Mouse (Mus musculus): ENCODE data around the gene Fmc1.

DNA sequence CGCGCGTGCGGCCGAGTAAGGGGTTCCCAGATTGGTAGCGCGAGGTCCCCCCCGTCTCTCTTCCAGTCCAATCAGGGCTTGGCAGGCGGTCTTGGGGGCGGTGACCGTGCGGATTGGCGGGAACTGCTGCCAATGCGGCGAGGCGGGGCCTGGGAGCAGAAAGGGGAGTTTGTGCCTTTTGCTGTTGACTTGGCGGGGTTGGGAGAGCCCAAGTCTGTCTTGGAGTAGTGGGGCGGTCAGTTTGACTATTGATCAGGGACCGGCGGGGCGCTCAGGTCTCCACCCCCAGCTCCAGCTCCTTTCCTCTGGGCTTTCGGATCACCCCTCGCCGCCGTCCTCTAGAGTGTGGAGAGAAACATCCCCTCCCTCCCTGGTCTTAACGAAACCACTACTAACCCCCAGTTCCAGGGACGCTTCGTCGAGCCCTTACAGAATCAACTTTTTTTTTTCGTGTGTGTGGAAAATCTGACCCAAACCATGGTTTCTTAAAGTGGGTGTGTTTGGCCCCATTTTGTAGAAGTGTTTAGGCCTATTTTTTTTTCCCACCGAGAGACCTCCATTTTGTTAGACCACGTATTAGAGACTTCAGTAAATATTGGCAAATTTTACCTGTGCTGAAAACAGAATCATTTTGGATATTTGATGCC is 18.8 kb downstream of the Fmc1 start:
- TF ChIP-seq POLR2A (IDR thresholded peaks at IDR 0.05; ENCODE audit: low read depth, low read length) (no peak; the same call in none of the 2 replicates), CTCF (IDR thresholded peaks at IDR 0.05; ENCODE audit: borderline replicate concordance, insufficient read depth, low read length) (no peak)
